Mouse (Mus musculus): ENCODE measurements at regions not wholly inside any gene's neighbourhood (a gene's known extent, or its start where the extent isn't known, plus 50 kb on each side); places are given as distances from the start of the nearest gene placed in this dataset.

- Histone ChIP-seq H3K9ac (no peak overlapping the region), H3K4me1 (replicated peaks) (no peaks in the 10 kb centered on the region), H3K4me3 (replicated peaks) (no peak overlapping the region), H3K4me2 (replicated peaks) (no peak overlapping the region), H3K27me3 (replicated peaks) (no peaks in the 10 kb centered on the region), H3K36me3 (no peaks in the 10 kb centered on the region), H3K9me3 (no peaks in the 10 kb centered on the region), H3K27ac (no peak overlapping the region)
- ATAC-seq: no peak
- 57% methylated on average over 7 of the region's 7 CpGs for WGBS
Observed at GRCm38 (mm10) chr12:113338891-113339290, 150.4 kb upstream of the Adam6b start.

DNA sequence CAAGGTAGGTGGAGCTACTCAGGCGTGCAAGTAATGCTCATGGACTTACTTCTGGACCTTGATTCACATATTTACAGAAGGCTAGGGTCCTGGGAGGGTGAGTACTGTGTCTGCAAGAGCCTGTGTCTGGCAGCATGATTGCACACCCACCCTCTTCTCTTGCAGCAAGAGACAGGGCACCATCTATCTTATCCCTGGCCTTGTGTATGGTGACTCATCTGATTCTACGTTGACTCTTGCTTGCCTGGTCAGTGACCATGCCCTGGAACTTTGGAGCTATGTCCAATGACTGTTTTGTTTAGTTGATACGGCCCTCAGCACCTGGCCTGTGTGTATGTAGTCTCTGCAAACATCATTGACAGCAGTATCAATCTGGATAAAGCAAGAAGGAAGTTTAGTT, 148.3 kb upstream of the Adam6b start:
- H3K4me1 ChIP-seq (replicated peaks): no peaks in the 10 kb centered on the region
- no peak overlapping the region for H3K9ac ChIP-seq
- WGBS: 41% methylated on average over 3 of the region's 3 CpGs
- H3K4me2 ChIP-seq (replicated peaks): no peak overlapping the region
- ATAC-seq: no peak
- H3K27ac ChIP-seq: no peak overlapping the region
- H3K27me3 ChIP-seq (replicated peaks): no peaks in the 10 kb centered on the region
- H3K4me3 ChIP-seq (replicated peaks): no peak overlapping the region
- no peaks in the 10 kb centered on the region for H3K36me3 ChIP-seq
- H3K9me3 ChIP-seq: no peaks in the 10 kb centered on the region

DNA sequence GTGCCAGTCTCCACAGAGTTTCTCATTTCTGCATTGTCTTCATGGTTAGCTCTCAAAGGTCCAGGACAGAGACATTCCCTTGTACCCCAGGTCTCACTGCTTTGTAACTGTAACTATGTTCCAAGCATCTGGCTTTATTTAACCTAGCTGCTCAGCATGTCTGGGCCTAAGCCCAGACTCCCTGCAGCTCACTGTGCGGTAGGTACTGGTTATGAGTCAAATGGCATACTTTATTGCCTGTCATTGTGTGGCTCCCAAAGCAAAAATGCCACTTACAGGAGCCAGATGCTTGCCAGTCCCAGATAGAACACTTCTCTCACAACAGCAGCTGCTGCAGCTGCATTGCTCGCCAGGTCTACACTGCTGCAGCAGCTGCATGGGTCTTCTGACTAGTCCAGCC, 134.2 kb upstream of the Adam6b start:
- Histone ChIP-seq H3K4me3 (replicated peaks) (no peak overlapping the region), H3K27ac (no peak overlapping the region), H3K4me1 (replicated peaks) (no peaks in the 10 kb centered on the region), H3K4me2 (replicated peaks) (no peak overlapping the region), H3K9ac (no peak overlapping the region), H3K27me3 (replicated peaks) (no peaks in the 10 kb centered on the region), H3K36me3 (no peaks in the 10 kb centered on the region), H3K9me3 (no peaks in the 10 kb centered on the region)
- ATAC-seq: no peak
- WGBS: 74% methylated on average over 2 of the region's 2 CpGs

GRCm38 (mm10) chr12:113358077-113358476, 131.2 kb upstream of the Adam6b start:
- Histone ChIP-seq H3K4me1 (replicated peaks) (no peaks in the 10 kb centered on the region), H3K27ac (no peak overlapping the region), H3K4me3 (replicated peaks) (no peak overlapping the region), H3K27me3 (replicated peaks) (no peaks in the 10 kb centered on the region), H3K36me3 (no peaks in the 10 kb centered on the region), H3K9me3 (no peaks in the 10 kb centered on the region), H3K4me2 (replicated peaks) (no peak overlapping the region), H3K9ac (no peak overlapping the region)
- WGBS: 75% methylated on average over 5 of the region's 5 CpGs
- no peak for ATAC-seq

DNA sequence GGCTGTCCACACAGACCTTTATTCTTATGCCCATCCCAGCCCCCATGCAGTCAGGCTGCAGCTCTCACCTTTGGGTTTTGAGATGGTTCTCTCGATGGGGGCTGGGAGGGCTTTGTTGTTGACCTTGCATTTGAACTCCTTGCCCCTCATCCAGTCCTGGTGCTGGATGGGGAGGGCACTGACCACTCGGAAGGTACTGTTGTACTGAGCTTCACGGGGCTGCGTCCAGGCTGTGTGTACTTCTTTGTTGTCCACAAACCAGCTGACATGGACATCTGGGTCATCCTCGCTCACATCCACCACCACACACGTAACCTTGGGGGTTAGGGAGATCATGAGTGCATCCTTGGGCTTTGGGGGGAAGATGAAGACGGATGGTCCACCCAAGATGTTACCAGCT, 129.3 kb upstream of the Adam6b start:
- no peaks in the 10 kb centered on the region for H3K4me1 ChIP-seq (replicated peaks)
- H3K4me2 ChIP-seq (replicated peaks): no peak overlapping the region
- no peak overlapping the region for H3K9ac ChIP-seq
- H3K27ac ChIP-seq: no peak overlapping the region
- H3K27me3 ChIP-seq (replicated peaks): no peaks in the 10 kb centered on the region
- H3K9me3 ChIP-seq: no peaks in the 10 kb centered on the region
- no peak overlapping the region for H3K4me3 ChIP-seq (replicated peaks)
- WGBS: 82% methylated on average over 7 of the region's 7 CpGs
- no peak for ATAC-seq
- H3K36me3 ChIP-seq: no peaks in the 10 kb centered on the region

DNA sequence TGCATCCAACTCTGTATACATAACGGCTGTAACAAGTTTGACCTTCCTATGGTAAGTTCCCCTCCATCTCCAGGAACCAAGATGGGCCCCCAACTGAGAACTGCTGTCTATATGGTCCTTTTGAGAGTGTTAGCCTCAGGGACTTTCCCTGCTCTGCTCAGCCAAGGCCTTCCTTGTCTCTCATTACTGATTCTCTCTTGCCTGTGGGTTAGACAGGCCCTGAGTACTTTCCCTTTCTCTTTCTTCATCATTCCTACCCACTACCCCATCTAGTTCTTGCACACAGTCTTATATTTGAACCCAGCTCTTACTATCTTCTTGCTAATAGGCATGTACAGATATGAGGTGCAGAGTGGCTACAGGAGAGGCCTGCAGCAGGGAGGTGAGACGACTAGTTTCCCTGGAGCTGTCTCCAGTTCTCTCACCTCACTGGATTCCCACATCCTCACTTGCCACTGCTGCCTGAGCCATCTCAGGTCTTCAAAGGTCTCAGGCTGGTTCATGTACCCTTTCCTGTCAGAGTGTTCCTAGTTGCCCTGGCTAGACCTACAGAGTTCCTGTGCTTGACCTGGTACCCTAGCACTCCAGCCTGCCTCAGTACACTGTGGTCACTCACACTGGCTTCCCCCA, 126.8 kb upstream of the Adam6b start:
- Histone ChIP-seq H3K4me2 (replicated peaks) (no peak overlapping the region), H3K27ac (no peak overlapping the region), H3K4me1 (replicated peaks) (no peaks in the 10 kb centered on the region), H3K27me3 (replicated peaks) (no peaks in the 10 kb centered on the region), H3K9ac (no peak overlapping the region), H3K9me3 (no peaks in the 10 kb centered on the region), H3K4me3 (replicated peaks) (no peak overlapping the region), H3K36me3 (no peaks in the 10 kb centered on the region)
- ATAC-seq: no peak
- 61% methylated on average over 2 of the region's 2 CpGs for WGBS

- ATAC-seq: no peak
Observed at GRCm38 (mm10) chr12:113364023-113364422, 125.3 kb upstream of the Adam6b start.

DNA sequence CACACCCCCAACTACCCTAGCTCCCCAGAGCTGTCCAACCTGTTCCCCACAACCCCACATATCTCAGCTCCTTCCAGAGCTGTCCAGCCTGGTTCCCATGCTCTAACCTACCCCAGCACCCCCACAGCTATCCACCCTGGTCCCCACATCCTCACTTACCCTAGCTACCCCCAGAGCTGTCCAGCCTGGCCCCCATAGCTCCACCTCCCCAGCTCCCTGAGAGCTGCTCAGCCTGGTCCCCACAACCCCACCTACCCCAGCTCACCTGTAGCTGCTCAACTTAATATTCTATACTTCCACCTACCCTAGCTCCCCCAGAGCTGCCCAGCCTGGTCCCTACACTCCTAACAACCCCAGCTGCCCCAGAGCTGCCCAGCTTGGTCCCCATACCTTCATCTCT, 124.9 kb upstream of the Adam6b start:
- H3K4me1 ChIP-seq (replicated peaks): no peaks in the 10 kb centered on the region
- H3K9ac ChIP-seq: no peak overlapping the region
- no peaks in the 10 kb centered on the region for H3K27me3 ChIP-seq (replicated peaks)
- no peak overlapping the region for H3K27ac ChIP-seq
- ATAC-seq: no peak
- H3K9me3 ChIP-seq: no peaks in the 10 kb centered on the region
- no peaks in the 10 kb centered on the region for H3K36me3 ChIP-seq
- no peak overlapping the region for H3K4me2 ChIP-seq (replicated peaks)
- H3K4me3 ChIP-seq (replicated peaks): no peak overlapping the region

More at GRCm38 (mm10) chr12:113364023-113364422, 125.3 kb upstream of the Adam6b start:
- H3K4me3 ChIP-seq (replicated peaks): no peak overlapping the region
- H3K4me2 ChIP-seq (replicated peaks): no peak overlapping the region
- no peak overlapping the region for H3K27ac ChIP-seq
- H3K9ac ChIP-seq: no peak overlapping the region
- no peaks in the 10 kb centered on the region for H3K36me3 ChIP-seq
- H3K4me1 ChIP-seq (replicated peaks): no peaks in the 10 kb centered on the region
- H3K27me3 ChIP-seq (replicated peaks): no peaks in the 10 kb centered on the region
- no peaks in the 10 kb centered on the region for H3K9me3 ChIP-seq

- Histone ChIP-seq H3K27ac (no peak overlapping the region), H3K4me3 (replicated peaks) (no peak overlapping the region), H3K4me1 (replicated peaks) (no peaks in the 10 kb centered on the region), H3K36me3 (no peaks in the 10 kb centered on the region), H3K9me3 (no peaks in the 10 kb centered on the region), H3K4me2 (replicated peaks) (no peak overlapping the region), H3K9ac (no peak overlapping the region), H3K27me3 (replicated peaks) (no peaks in the 10 kb centered on the region)
- no peak for ATAC-seq
- WGBS: 51% methylated on average over 2 of the region's 2 CpGs
Observed at GRCm38 (mm10) chr12:113365783-113366182, 123.5 kb upstream of the Adam6b start.

DNA sequence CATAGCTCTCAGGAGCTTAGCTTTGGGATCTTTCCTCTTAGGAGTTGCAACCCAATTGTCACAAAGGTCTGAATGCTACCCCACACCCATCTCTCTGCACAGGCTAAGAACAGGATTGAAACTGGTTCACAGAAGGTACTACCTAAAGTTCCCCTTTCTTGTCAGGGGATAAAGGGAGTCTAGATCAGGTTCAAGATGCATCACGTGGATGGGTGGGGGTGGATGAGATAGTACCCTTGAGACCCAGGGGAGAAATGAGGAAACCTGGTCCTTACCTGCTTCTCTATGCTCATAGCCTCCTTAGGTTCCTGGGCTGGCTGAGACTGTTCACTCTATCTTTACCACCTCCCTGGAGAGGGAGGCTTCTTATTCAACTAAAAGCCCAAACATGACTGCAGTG, 122.9 kb upstream of the Adam6b start:
- Histone ChIP-seq H3K36me3 (no peaks in the 10 kb centered on the region), H3K27ac (no peak overlapping the region), H3K4me1 (replicated peaks) (no peaks in the 10 kb centered on the region), H3K9ac (no peak overlapping the region), H3K4me2 (replicated peaks) (no peak overlapping the region), H3K4me3 (replicated peaks) (no peak overlapping the region), H3K27me3 (replicated peaks) (no peaks in the 10 kb centered on the region), H3K9me3 (no peaks in the 10 kb centered on the region)
- WGBS: 39% methylated on average over 1 of the region's 1 CpGs
- no peak for ATAC-seq

GRCm38 (mm10) chr12:113401578-113402113, 87.7 kb upstream of the Adam6b start:
- H3K9me3 ChIP-seq: no peaks in the 10 kb centered on the region
- H3K9ac ChIP-seq: no peak overlapping the region
- H3K4me2 ChIP-seq (replicated peaks): no peak overlapping the region
- no peaks in the 10 kb centered on the region for H3K27me3 ChIP-seq (replicated peaks)
- H3K4me3 ChIP-seq (replicated peaks): no peak overlapping the region
- no peak for ATAC-seq
- H3K4me1 ChIP-seq (replicated peaks): no peaks in the 10 kb centered on the region
- H3K36me3 ChIP-seq: no peaks in the 10 kb centered on the region
- no peak overlapping the region for H3K27ac ChIP-seq

- no peaks in the 10 kb centered on the region for H3K4me1 ChIP-seq (replicated peaks)
- H3K9me3 ChIP-seq: no peaks in the 10 kb centered on the region
- H3K4me2 ChIP-seq (replicated peaks): no peak overlapping the region
- WGBS: 52% methylated on average over 2 of the region's 2 CpGs
- H3K27ac ChIP-seq: no peak overlapping the region
- ATAC-seq: no peak
- H3K4me3 ChIP-seq (replicated peaks): no peak overlapping the region
- H3K9ac ChIP-seq: no peak overlapping the region
- no peaks in the 10 kb centered on the region for H3K27me3 ChIP-seq (replicated peaks)
- H3K36me3 ChIP-seq: no peaks in the 10 kb centered on the region
Observed at GRCm38 (mm10) chr12:113402823-113403222, 86.5 kb upstream of the Adam6b start.

GRCm38 (mm10) chr12:113411113-113411512, 78.2 kb upstream of the Adam6b start:
- WGBS: 79% methylated on average over 5 of the region's 5 CpGs
- H3K4me3 ChIP-seq (replicated peaks): no peak overlapping the region
- H3K27me3 ChIP-seq (replicated peaks): no peaks in the 10 kb centered on the region
- ATAC-seq: no peak
- no peak overlapping the region for H3K27ac ChIP-seq
- no peaks in the 10 kb centered on the region for H3K9me3 ChIP-seq
- H3K36me3 ChIP-seq: no peaks in the 10 kb centered on the region
- H3K4me2 ChIP-seq (replicated peaks): no peak overlapping the region
- no peaks in the 10 kb centered on the region for H3K4me1 ChIP-seq (replicated peaks)
- no peak overlapping the region for H3K9ac ChIP-seq
